Mouse (Mus musculus) MEL (cell line): ENCODE results near the gene Specc1l. TPM values are rescaled to one million over a fixed set of nuclear protein-coding genes. Genes with fewer than 3 reads are reported as not detected.

ENCODE experiments used
- DNase-seq: peaks from one replicate; pipeline ENCODE4 v3.0.0; 2011; ENCODE audit warnings: low read depth, low spot score
- H3K27ac ChIP-seq: 2 replicates; pipeline ENCODE4 v1.5.1; 2012; ENCODE audit warnings: low read depth, mild to moderate bottlenecking, control low read depth, low read length, moderate library complexity; ENCODE audit not compliant: control insufficient read depth
- H3K27me3 ChIP-seq, 2 experiments: fragments of 150-350 bp in 1 of 2; sonication (generic) in 1 of 2; 2 replicates each; pipeline ENCODE4 v1.6.1; 2012; ENCODE audit warnings: low read length in 2 of 2, mild to moderate bottlenecking in 2 of 2, improper control_type of control experiment in 1 of 2, moderate library complexity in 1 of 2; ENCODE audit not compliant: insufficient read depth in 2 of 2, control insufficient read depth in 1 of 2
- H3K36me3 ChIP-seq, 2 experiments: 2 replicates each; pipeline ENCODE4 v1.6.1; 2012 to 2014; ENCODE audit warnings: low read length in 2 of 2, improper control_type of control experiment in 1 of 2, inconsistent platforms in 1 of 2, mild to moderate bottlenecking in 1 of 2; ENCODE audit not compliant: insufficient read depth in 2 of 2, control insufficient read depth in 1 of 2
- H3K4me1 ChIP-seq, 2 experiments: fragments of 150-350 bp in 1 of 2; sonication (generic) in 1 of 2; 2 replicates each; pipeline ENCODE4 v1.6.1; 2012; ENCODE audit warnings: low read length in 2 of 2, improper control_type of control experiment in 1 of 2, mild to moderate bottlenecking in 1 of 2; ENCODE audit not compliant: insufficient read depth in 2 of 2, control insufficient read depth in 1 of 2
- H3K4me3 ChIP-seq, 2 experiments: fragments of 150-350 bp in 1 of 2; sonication (generic) in 1 of 2; 2 replicates each; pipeline ENCODE4 v1.5.1; 2012; ENCODE audit warnings: low read depth in 2 of 2, low read length in 2 of 2, mild to moderate bottlenecking in 2 of 2, moderate library complexity in 2 of 2, control low read depth in 1 of 2, improper control_type of control experiment in 1 of 2; ENCODE audit not compliant: control insufficient read depth in 1 of 2, insufficient read depth in 1 of 2
- H3K79me2 ChIP-seq: 2 replicates; pipeline ENCODE4 v1.6.1; 2012; ENCODE audit warnings: mild to moderate bottlenecking, low read length, moderate library complexity; ENCODE audit not compliant: control insufficient read depth, poor library complexity, insufficient read depth
- H3K9ac ChIP-seq: 2 replicates; pipeline ENCODE4 v1.6.1; 2012; ENCODE audit warnings: low read depth, mild to moderate bottlenecking, control low read depth, low read length, moderate library complexity; ENCODE audit not compliant: control insufficient read depth, poor library complexity, severe bottlenecking
- H3K9me3 ChIP-seq: fragments of 150-350 bp; sonication (generic); replicated peaks from 2 replicates; pipeline ENCODE4 v1.6.1; 2012; ENCODE audit warnings: mild to moderate bottlenecking, low read length, improper control_type of control experiment, moderate library complexity; ENCODE audit not compliant: insufficient read depth
- BHLHE40 ChIP-seq: IDR thresholded peaks from 2 replicates; pipeline ENCODE4 v1.6.1; 2012; ENCODE audit warnings: low read depth, mild to moderate bottlenecking, inconsistent platforms, low read length, improper control_type of control experiment, borderline replicate concordance
- CHD1 ChIP-seq: IDR thresholded peaks from 2 replicates; pipeline ENCODE4 v1.6.1; 2012; ENCODE audit warnings: low read depth, mild to moderate bottlenecking, inconsistent platforms, low read length, improper control_type of control experiment
- E2F4 ChIP-seq: IDR thresholded peaks from 2 replicates; pipeline ENCODE4 v1.6.1; 2011; ENCODE audit warnings: low read depth, low read length, improper control_type of control experiment, borderline replicate concordance
- ELF1 ChIP-seq: IDR thresholded peaks from 2 replicates; pipeline ENCODE4 v1.6.1; 2014; ENCODE audit warnings: low read depth, mild to moderate bottlenecking, inconsistent platforms, low read length, improper control_type of control experiment, moderate library complexity
- EP300 ChIP-seq, 2 experiments: IDR thresholded peaks; 2 replicates each; pipeline ENCODE4 v1.6.1; 2011; ENCODE audit warnings: improper control_type of control experiment in 2 of 2, low read length in 2 of 2, low read depth in 1 of 2, mild to moderate bottlenecking in 1 of 2
- GATA1 ChIP-seq: IDR thresholded peaks from 2 replicates; pipeline ENCODE4 v1.6.1; 2011; ENCODE audit warnings: low read depth, low read length, improper control_type of control experiment
- JUND ChIP-seq: IDR thresholded peaks from 2 replicates; pipeline ENCODE4 v1.6.1; 2011; ENCODE audit warnings: low read depth, mild to moderate bottlenecking, improper control_type of control experiment, low read length
- KAT2A ChIP-seq: conservative IDR thresholded peaks from 2 replicates; pipeline ENCODE4 v1.6.1; 2012; ENCODE audit warnings: low read depth, low read length, improper control_type of control experiment, inconsistent platforms
- MAFK ChIP-seq: IDR thresholded peaks from 2 replicates; pipeline ENCODE4 v1.6.1; 2011; ENCODE audit warnings: low read depth, mild to moderate bottlenecking, low read length, improper control_type of control experiment, borderline replicate concordance
- MAX ChIP-seq: IDR thresholded peaks from 2 replicates; pipeline ENCODE4 v1.6.1; 2011; ENCODE audit warnings: low read length, improper control_type of control experiment
- MAZ ChIP-seq: IDR thresholded peaks from 2 replicates; pipeline ENCODE4 v1.6.1; 2012; ENCODE audit warnings: low read depth, mild to moderate bottlenecking, inconsistent platforms, low read length, improper control_type of control experiment
- MYC ChIP-seq: IDR thresholded peaks from 2 replicates; pipeline ENCODE4 v1.6.1; 2011; ENCODE audit warnings: low read depth, mild to moderate bottlenecking, low read length, improper control_type of control experiment, moderate library complexity
- NELFE ChIP-seq: IDR thresholded peaks from 2 replicates; pipeline ENCODE4 v1.6.1; 2011; ENCODE audit warnings: low read depth, low read length, improper control_type of control experiment
- NRF1 ChIP-seq: IDR thresholded peaks from 2 replicates; pipeline ENCODE4 v1.6.1; 2014; ENCODE audit warnings: low read depth, mild to moderate bottlenecking, inconsistent platforms, low read length, improper control_type of control experiment, moderate library complexity; ENCODE audit not compliant: poor library complexity, insufficient read depth, severe bottlenecking
- POLR2A ChIP-seq, 2 experiments: IDR thresholded peaks; 2 replicates each; pipeline ENCODE4 v1.6.1; 2011 to 2012; ENCODE audit warnings: low read length in 2 of 2, mild to moderate bottlenecking in 2 of 2, control low read depth in 1 of 2, improper control_type of control experiment in 1 of 2, low read depth in 1 of 2, moderate library complexity in 1 of 2; ENCODE audit not compliant: control insufficient read depth in 1 of 2, insufficient read depth in 1 of 2, poor library complexity in 1 of 2
- POLR2AphosphoS2 ChIP-seq: IDR thresholded peaks from 2 replicates; pipeline ENCODE4 v1.6.1; 2011; ENCODE audit warnings: low read length, improper control_type of control experiment
- RCOR1 ChIP-seq: IDR thresholded peaks from 2 replicates; pipeline ENCODE4 v1.6.1; 2012; ENCODE audit warnings: low read depth, mild to moderate bottlenecking, inconsistent platforms, low read length, improper control_type of control experiment
- TBP ChIP-seq: IDR thresholded peaks from 2 replicates; pipeline ENCODE4 v1.8.0; 2011; ENCODE audit warnings: low read depth, low read length, improper control_type of control experiment
- ZC3H11A ChIP-seq: IDR thresholded peaks from 2 replicates; pipeline ENCODE4 v1.6.1; 2012; ENCODE audit warnings: low read depth, mild to moderate bottlenecking, inconsistent platforms, low read length, improper control_type of control experiment
- ZMIZ1 ChIP-seq: IDR thresholded peaks from 2 replicates; pipeline ENCODE4 v1.6.1; 2012; ENCODE audit warnings: low read depth, mild to moderate bottlenecking, inconsistent platforms, low read length, improper control_type of control experiment, moderate library complexity
- polyA plus RNA-seq, 2 experiments: library from polyadenylated mRNA; stranded (reverse) in 1 of 2; unstranded in 1 of 2; fragments of >175 nt in 1 of 2; fragments of >200 nt in 1 of 2; gene quantifications; 2 replicates each; pipeline versions ENCODE4 v1.2.1 to v1.2.4; 2012; ENCODE audit warnings: low replicate concordance in 2 of 2, low read depth in 1 of 2; ENCODE audit not compliant: insufficient read length in 2 of 2, insufficient read depth in 1 of 2, missing spikeins in 1 of 2
- total RNA-seq: library from RNA; depleted of rRNA; stranded (reverse); fragments of 300-350 nt; gene quantifications from 2 replicates; pipeline ENCODE4 v1.2.3, GENCODE M21; 2012

The Specc1l gene
- total and polyA plus RNA-seq, 3 experiments, result 12.3 to 30.6 (median 15.1) TPM

- Histone ChIP-seq H3K4me1 (peaks cover 0 to under 1% of the 10 kb centered on the region in 2 experiments; a peak in 1 of 4 replicates), H3K27me3 (no peaks in the 10 kb centered on the region), H3K4me3 (no peak overlapping the region), H3K27ac (no peak overlapping the region), H3K79me2 (no peaks in the 10 kb centered on the region)
- no peak for DNase-seq
- TF ChIP-seq NRF1, result no peak
- TF ChIP-seq JUND, result no peak
- no peak for TF ChIP-seq E2F4
- no peak for TF ChIP-seq ZMIZ1
- no peak for TF ChIP-seq GATA1
- no peak for TF ChIP-seq POLR2A (IDR thresholded peaks at IDR 0.05; ENCODE audit: control insufficient read depth in 1 of 2, insufficient read depth in 1 of 2, low read depth in 1 of 2, low read length in 2 of 2, poor library complexity in 1 of 2)
- no peak for TF ChIP-seq EP300 (IDR thresholded peaks at IDR 0.05; ENCODE audit: low read depth in 1 of 2, low read length in 2 of 2)
- TF ChIP-seq TBP, result no peak
- no peak for TF ChIP-seq MAZ
- no peak for TF ChIP-seq RCOR1
- no peak for TF ChIP-seq ZC3H11A
- TF ChIP-seq MAX, result no peak
- no peak for TF ChIP-seq KAT2A
- no peak for TF ChIP-seq MAFK
- TF ChIP-seq ELF1, result no peak
- TF ChIP-seq BHLHE40, result no peak
- no peak for TF ChIP-seq CHD1
- TF ChIP-seq NELFE, result no peak
- TF ChIP-seq, all 39 proteins: peak for 0
- Histone ChIP-seq H3K9ac (no peak overlapping the region), H3K36me3 (peaks cover 0 to 1% of the 10 kb centered on the region in 2 experiments; a peak in 1 of 4 replicates), H3K9me3 (no peaks in the 10 kb centered on the region)
Observed at GRCm38 (mm10) chr10:75312361-75312760, 100.5 kb downstream of the Specc1l start.

- Histone ChIP-seq H3K27ac (no peak overlapping the region), H3K79me2 (no peaks in the 10 kb centered on the region)
- 0 out of 2 replicates have a peak, but pooled peaks have one; percentile 26 for TF ChIP-seq POLR2AphosphoS2
- no peak for TF ChIP-seq MYC
- no peak for TF ChIP-seq CHD1
- TF ChIP-seq, all 39 proteins: peak for 1
- DNase-seq, result no peak
- Histone ChIP-seq H3K9ac (no peak overlapping the region), H3K9me3 (no peaks in the 10 kb centered on the region), H3K4me3 (no peak overlapping the region), H3K27me3 (no peaks in the 10 kb centered on the region), H3K36me3 (no peaks in the 10 kb centered on the region), H3K4me1 (no peaks in the 10 kb centered on the region)
Observed at GRCm38 (mm10) chr10:75314190-75314980, 102.5 kb downstream of the Specc1l start.
